Mouse (Mus musculus): Measurements from ENCODE around the gene Mrgprh.

Gene Mrgprh

GRCm38 (mm10) chr17:12916588-12917380 lies 41.0 kb downstream of the Mrgprh start:
- CTCF ChIA-PET, result interaction anchor here (1.4 kb wide), 1 partner anchor 9 kb away, joined by 3 read pairs; no protein-coding TSS in a partner anchor

GRCm38 (mm10) chr17:12921073-12921472 lies 45.2 kb downstream of the Mrgprh start:
- CTCF ChIA-PET, result interaction anchor here (0.7 kb wide), 1 partner anchor 67 kb away, joined by 3 read pairs; no protein-coding TSS in a partner anchor

- CTCF ChIA-PET, result interaction anchor here (0.9 kb wide), 1 partner anchor 9 kb away, joined by 3 read pairs; the partner anchor contains the start of genes Mrpl18 and Tcp1
These were observed 49.2 kb downstream of the Mrgprh start for GRCm38 (mm10) chr17:12925001-12925400.

- CTCF ChIA-PET, result interaction anchor here (0.6 to 0.9 kb wide), 2 partner anchors 10 to 91 kb away, joined by 3 read pairs; partner anchors contain the start of genes Mrpl18 and Tcp1
These were observed 49.9 kb downstream of the Mrgprh start for GRCm38 (mm10) chr17:12925703-12926180.
